Mouse (Mus musculus) urinary bladder, adult 18-20 months (tissue): Measurements from ENCODE around the gene Apbb1.
A peak's percentile ranks its signal among the peaks of the same experiment; 100 is the strongest.

ENCODE experiments used
- DNase-seq, 2 experiments: peaks; one replicate each; pipeline ENCODE4 v3.0.0; 2022; ENCODE audit warnings: low spot score in 2 of 2, mixed read lengths in 2 of 2

Apbb1 gene

GRCm38 (mm10) chr7:105581094-105581703, at the start of gene Apbb1:
Gene Apbb1 (minus strand): TSS chr7:105581653.
- peak; percentile 37 to 76 for DNase-seq

- no peak for DNase-seq
These were observed 47.2 kb upstream of the Apbb1 start for GRCm38 (mm10) chr7:105628633-105629032.

- no peak for DNase-seq
These were observed 43.9 kb upstream of the Apbb1 start for GRCm38 (mm10) chr7:105625397-105625796.

- no peak for DNase-seq
These were observed 40.3 kb upstream of the Apbb1 start for GRCm38 (mm10) chr7:105621646-105622292.

- no peak for DNase-seq
These were observed 39.6 kb upstream of the Apbb1 start for GRCm38 (mm10) chr7:105621053-105621452.

GRCm38 (mm10) chr7:105619701-105620100, 38.2 kb upstream of the Apbb1 start:
- no peak for DNase-seq

GRCm38 (mm10) chr7:105617810-105618209, 36.4 kb upstream of the Apbb1 start:
- no peak for DNase-seq

GRCm38 (mm10) chr7:105616561-105616960, 35.1 kb upstream of the Apbb1 start:
- DNase-seq: no peak

GRCm38 (mm10) chr7:105615720-105616119, 34.3 kb upstream of the Apbb1 start:
- DNase-seq: no peak

GRCm38 (mm10) chr7:105614400-105614799, 32.9 kb upstream of the Apbb1 start:
- DNase-seq: no peak

GRCm38 (mm10) chr7:105611767-105612166, 30.3 kb upstream of the Apbb1 start:
- no peak for DNase-seq

GRCm38 (mm10) chr7:105608467-105608866, 27.0 kb upstream of the Apbb1 start:
- no peak for DNase-seq

- peak; percentile 27 to 30 for DNase-seq
These were observed 21.6 kb upstream of the Apbb1 start for GRCm38 (mm10) chr7:105602860-105603623.

- no peak for DNase-seq
These were observed 8.6 kb upstream of the Apbb1 start for GRCm38 (mm10) chr7:105590097-105590496.

- DNase-seq: no peak
These were observed 7.0 kb upstream of the Apbb1 start for GRCm38 (mm10) chr7:105588325-105588912.

GRCm38 (mm10) chr7:105581959-105582358, 506 bp upstream of the Apbb1 start:
- no peak for DNase-seq

- DNase-seq: no peak
These were observed 795 bp downstream of the Apbb1 start for GRCm38 (mm10) chr7:105580627-105581089.

GRCm38 (mm10) chr7:105578481-105578880, 3.0 kb downstream of the Apbb1 start:
- DNase-seq: no peak

GRCm38 (mm10) chr7:105577377-105577871, 4.0 kb downstream of the Apbb1 start:
- no peak for DNase-seq

GRCm38 (mm10) chr7:105576166-105576748, 5.2 kb downstream of the Apbb1 start:
- DNase-seq: no peak

- DNase-seq: no peak
These were observed 6.9 kb downstream of the Apbb1 start for GRCm38 (mm10) chr7:105574537-105574936.

GRCm38 (mm10) chr7:105572949-105573348, 8.5 kb downstream of the Apbb1 start:
- no peak for DNase-seq
